Mouse (Mus musculus): ENCODE data around the gene Oat.

GRCm38 (mm10) chr7:132597251-132598041, 21.2 kb upstream of the Oat start:
- TF ChIP-seq EP300 (optimal IDR thresholded peaks at IDR 0.05) (no peak), CTCF (IDR thresholded peaks at IDR 0.05; ENCODE audit: low read depth) (no peak)
